Mouse (Mus musculus) thymus, adult 18-20 months (tissue): ENCODE measurements around the gene Abi1.
"Not testable (repeated sequence)": the region's sequence is repeated elsewhere in the genome, so short reads cannot be mapped to it uniquely, and the experiment has no call there.

Experiments
- DNase-seq, 2 experiments: peaks; one replicate each; pipeline ENCODE4 v3.0.0; 2022; ENCODE audit warnings: mixed read lengths in 2 of 2

Abi1 gene

GRCm38 (mm10) chr2:23040001-23040646, at the start of gene Abi1:
Gene Abi1, minus strand, starts transcription at chr2:23040241.
- peak; percentile 92 to 96 for DNase-seq

- DNase-seq, result no peak
Measured at GRCm38 (mm10) chr2:23084540-23084939, 44.5 kb upstream of the Abi1 start.

GRCm38 (mm10) chr2:23078588-23078987, 38.5 kb upstream of the Abi1 start:
- no peak for DNase-seq

- DNase-seq, result no peak
Measured at GRCm38 (mm10) chr2:23077693-23078092, 37.7 kb upstream of the Abi1 start.

- no peak for DNase-seq
Measured at GRCm38 (mm10) chr2:23076783-23077182, 36.7 kb upstream of the Abi1 start.

- no peak for DNase-seq
Measured at GRCm38 (mm10) chr2:23075846-23076245, 35.8 kb upstream of the Abi1 start.

GRCm38 (mm10) chr2:23071406-23071805, 31.4 kb upstream of the Abi1 start:
- DNase-seq, result no peak

- no peak for DNase-seq
Measured at GRCm38 (mm10) chr2:23070491-23070890, 30.4 kb upstream of the Abi1 start.

GRCm38 (mm10) chr2:23068894-23069744, 29.1 kb upstream of the Abi1 start:
- DNase-seq, result peak; percentile 93 to 94

- no peak for DNase-seq
Measured at GRCm38 (mm10) chr2:23068370-23068737, 28.3 kb upstream of the Abi1 start.

GRCm38 (mm10) chr2:23067552-23068369, 27.7 kb upstream of the Abi1 start, which contains the start of gene Acbd5:
Gene Acbd5, plus strand, starts transcription at chr2:23068167.
- DNase-seq, result peak; percentile 96 to 97

- DNase-seq, result no peak
Measured at GRCm38 (mm10) chr2:23052523-23052922, 12.5 kb upstream of the Abi1 start.

GRCm38 (mm10) chr2:23051890-23052289, 11.8 kb upstream of the Abi1 start:
- DNase-seq, result no peak

GRCm38 (mm10) chr2:23048006-23048405, 8.0 kb upstream of the Abi1 start:
- no peak for DNase-seq

- no peak for DNase-seq
Measured at GRCm38 (mm10) chr2:23045703-23046102, 5.7 kb upstream of the Abi1 start.

- DNase-seq, result no peak
Measured at GRCm38 (mm10) chr2:23042189-23042588, 2.1 kb upstream of the Abi1 start.

GRCm38 (mm10) chr2:23041457-23041856, 1.4 kb upstream of the Abi1 start:
- peak; percentile 34 to 62 for DNase-seq

- not testable (repeated sequence) for DNase-seq
Measured at GRCm38 (mm10) chr2:23040690-23041089, 649 bp upstream of the Abi1 start.

GRCm38 (mm10) chr2:23039082-23040000, 700 bp downstream of the Abi1 start:
- peak; percentile 47 to 53 for DNase-seq

GRCm38 (mm10) chr2:23035467-23035866, 4.6 kb downstream of the Abi1 start:
- DNase-seq, result no peak

- no peak for DNase-seq
Measured at GRCm38 (mm10) chr2:23034692-23035435, 5.2 kb downstream of the Abi1 start.
